Mouse (Mus musculus) limb, embryonic 14.5 days (tissue): Measurements from ENCODE around the gene Pigl. TPM values are rescaled to one million over a fixed set of nuclear protein-coding genes. Genes with fewer than 3 reads are reported as not detected.
A peak's percentile ranks its signal among the peaks of the same experiment; 100 is the strongest.
"Not testable (repeated sequence)": the region's sequence is repeated elsewhere in the genome, so short reads cannot be mapped to it uniquely, and the experiment has no call there.

Source experiments
- ATAC-seq: fragments of 200-750 bp; cut with Nextera tagmentation; 2 replicates; pipeline ENCODE4 v1.8.0; 2017; ENCODE audit warnings: low read depth, moderate number of reproducible peaks, moderate TSS enrichment; ENCODE audit not compliant: low FRiP score
- DNase-seq: peaks from one replicate; pipeline ENCODE4 v3.0.0-alpha.2; 2015; ENCODE audit warnings: low spot score
- H3K27ac ChIP-seq: fragments of 300-500 bp; sonication (generic); replicated peaks from 2 replicates; pipeline ENCODE4 v1.5.1; 2014; ENCODE audit warnings: low read depth, mild to moderate bottlenecking, low read length, moderate library complexity, mixed read lengths
- H3K27me3 ChIP-seq: fragments of 300-500 bp; sonication (generic); 2 replicates; pipeline ENCODE4 v1.6.1; 2014; ENCODE audit warnings: low read length, mixed read lengths; ENCODE audit not compliant: control insufficient read depth, insufficient read depth
- H3K36me3 ChIP-seq: fragments of 300-500 bp; sonication (generic); 2 replicates; pipeline ENCODE4 v1.6.1; 2014; ENCODE audit warnings: mild to moderate bottlenecking, low read length, moderate library complexity, mixed read lengths; ENCODE audit not compliant: control insufficient read depth, insufficient read depth
- H3K4me1 ChIP-seq: fragments of 300-500 bp; sonication (generic); 2 replicates; pipeline ENCODE4 v1.6.1; 2014; ENCODE audit warnings: antibody characterized with exemption, low read length, mixed read lengths; ENCODE audit not compliant: control insufficient read depth, insufficient read depth
- H3K4me2 ChIP-seq: fragments of 300-500 bp; sonication (generic); replicated peaks from 2 replicates; pipeline ENCODE4 v1.6.1; 2014; ENCODE audit warnings: low read depth, mild to moderate bottlenecking, low read length, moderate library complexity; ENCODE audit not compliant: severe bottlenecking
- H3K4me3 ChIP-seq: fragments of 300-500 bp; sonication (generic); replicated peaks from 2 replicates; pipeline ENCODE4 v1.5.1; 2014; ENCODE audit warnings: low read length
- H3K9ac ChIP-seq: fragments of 300-500 bp; sonication (generic); 2 replicates; pipeline ENCODE4 v1.6.1; 2014; ENCODE audit warnings: mild to moderate bottlenecking, low read depth, low read length, moderate library complexity; ENCODE audit not compliant: severe bottlenecking
- H3K9me3 ChIP-seq: fragments of 300-500 bp; sonication (generic); 2 replicates; pipeline ENCODE4 v1.6.1; 2016; ENCODE audit warnings: low read length; ENCODE audit not compliant: control insufficient read depth
- POLR2A ChIP-seq: fragments of 200-500 bp; IDR thresholded peaks from 2 replicates; pipeline ENCODE4 v1.8.0; 2012; ENCODE audit warnings: inconsistent platforms, mild to moderate bottlenecking, moderate library complexity, borderline replicate concordance; ENCODE audit not compliant: insufficient read depth, insufficient read length; ENCODE audit errors: extremely low read depth
- WGBS: fragments of 180-500 bp; shearing (Covaris S2); extraction: QIAGEN DNeasy Blood & Tissue Kit; methylation state at CpG from one replicate; pipeline ENCODE4 v1.1.7; 2014; 5-methylcytosine and 5-hydroxymethylcytosine counted together
- polyA plus RNA-seq, 2 experiments: library from polyadenylated mRNA; depleted of rRNA in 1 of 2; stranded (reverse) in 1 of 2; unstranded in 1 of 2; fragments of >200 nt; fragmentation: Nextera tagmentation in 1 of 2; extraction: Ambion mirVana in 1 of 2; gene quantifications; 2 replicates each; pipeline versions ENCODE4 v1.2.1 to v1.2.3; 2012 to 2014

Pigl gene
- polyA plus RNA-seq, 2 experiments = 7.9 to 9.7 TPM

DNA sequence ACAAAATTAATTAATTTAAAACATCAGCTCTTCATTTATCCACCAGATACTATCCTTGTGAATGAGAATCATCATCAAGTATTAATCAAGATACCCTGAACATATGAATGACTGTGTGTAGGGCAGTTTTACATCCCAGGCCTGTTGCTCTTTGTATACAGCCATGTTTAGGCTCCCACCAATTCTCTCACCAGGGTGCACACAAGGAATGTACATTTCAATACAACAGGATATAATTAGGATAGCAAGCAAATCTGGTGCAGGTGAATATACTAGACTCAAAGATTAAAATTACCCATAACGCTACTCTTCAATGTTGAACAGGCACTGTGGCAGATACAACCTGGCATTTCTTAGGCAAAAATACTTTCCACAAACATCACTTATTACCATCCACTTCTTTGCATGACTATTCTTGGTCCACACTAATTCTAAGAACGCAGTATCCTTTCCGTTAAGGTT lies 2.2 kb upstream of the Pigl start:
- 8% methylated on average over 3 of the region's 3 CpGs for WGBS
- Histone ChIP-seq H3K4me3 (peak overlapping the region; percentile 96), H3K27ac (no peak overlapping the region), H3K9me3 (no peaks in the 10 kb centered on the region), H3K4me1 (peaks cover 11% of the 10 kb centered on the region), H3K36me3 (peaks cover 1% of the 10 kb centered on the region; the same call in 1 of the 2 replicates), H3K9ac (peak overlapping the region; percentile 98), H3K4me2 (peak overlapping the region; percentile 68), H3K27me3 (no peaks in the 10 kb centered on the region)
- no peak for DNase-seq
- TF ChIP-seq POLR2A = no peak
- ATAC-seq = no peak

DNA sequence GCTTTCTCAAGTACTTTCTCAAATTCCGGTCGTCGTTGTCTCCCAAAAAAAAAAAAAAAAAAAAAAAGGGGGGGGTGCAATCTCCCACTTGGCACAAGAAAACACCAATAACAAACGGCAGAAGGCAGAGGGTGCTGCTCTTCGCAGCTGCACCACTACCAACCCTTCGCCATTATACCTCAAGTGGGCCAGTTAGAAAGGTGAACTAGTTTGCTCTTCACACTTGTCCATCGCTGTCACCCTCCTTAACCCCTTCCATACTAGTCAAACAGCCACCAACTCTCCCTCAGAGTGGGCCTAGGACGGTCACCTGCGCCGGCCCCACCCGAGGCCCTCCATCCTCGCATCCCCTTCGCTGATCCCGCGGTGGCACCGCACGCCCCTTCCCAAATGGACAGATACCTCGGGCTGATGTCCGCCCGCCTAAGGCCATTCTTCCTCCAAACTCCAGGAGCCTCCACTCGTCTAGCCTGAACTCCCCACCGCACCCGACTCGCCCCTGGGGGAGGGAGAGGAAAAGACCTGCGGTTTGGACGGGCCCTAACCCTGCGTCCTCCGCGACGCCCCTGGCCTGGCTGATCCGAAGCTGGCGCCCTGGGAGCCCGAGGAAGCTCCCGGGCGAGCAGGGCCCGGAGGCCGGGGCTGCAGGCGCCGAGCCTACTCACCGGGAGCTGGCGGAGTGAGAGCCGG lies 1.6 kb upstream of the Pigl start:
- DNase-seq (peak; percentile 14), ATAC-seq (peak; percentile 48)
- H3K36me3 ChIP-seq = no peaks in the 10 kb centered on the region
- no peaks in the 10 kb centered on the region for H3K27me3 ChIP-seq
- peak; percentile 48; the same call in 1 of the 2 replicates for TF ChIP-seq POLR2A
- peak overlapping the region; percentile 68 for H3K4me2 ChIP-seq
- peaks cover 11% of the 10 kb centered on the region for H3K4me1 ChIP-seq
- 4% methylated on average over 27 of the region's 42 CpGs for WGBS
- H3K9ac ChIP-seq = peak overlapping the region; percentile 98
- no peaks in the 10 kb centered on the region for H3K9me3 ChIP-seq
- peak overlapping the region; percentile 96 for H3K4me3 ChIP-seq
- peak overlapping the region; percentile 96 for H3K27ac ChIP-seq

- H3K9me3 ChIP-seq = no peaks in the 10 kb centered on the region
- no peaks in the 10 kb centered on the region for H3K27me3 ChIP-seq
- peak; percentile 88 for DNase-seq
- peak; percentile 95 for ATAC-seq
- H3K4me2 ChIP-seq = peak overlapping the region; percentile 58
- H3K4me3 ChIP-seq = peak overlapping the region; percentile 96
- H3K4me1 ChIP-seq = peaks cover 11% of the 10 kb centered on the region
- peak overlapping the region; percentile 96 for H3K27ac ChIP-seq
- peak; percentile 61; the same call in 1 of the 2 replicates for TF ChIP-seq POLR2A
- H3K36me3 ChIP-seq = no peaks in the 10 kb centered on the region
- WGBS = under 1% methylated on average over 61 of the region's 73 CpGs
- H3K9ac ChIP-seq = peak overlapping the region; percentile 98
These were observed 894 bp upstream of the Pigl start for GRCm38 (mm10) chr11:62457241-62457890.

DNA sequence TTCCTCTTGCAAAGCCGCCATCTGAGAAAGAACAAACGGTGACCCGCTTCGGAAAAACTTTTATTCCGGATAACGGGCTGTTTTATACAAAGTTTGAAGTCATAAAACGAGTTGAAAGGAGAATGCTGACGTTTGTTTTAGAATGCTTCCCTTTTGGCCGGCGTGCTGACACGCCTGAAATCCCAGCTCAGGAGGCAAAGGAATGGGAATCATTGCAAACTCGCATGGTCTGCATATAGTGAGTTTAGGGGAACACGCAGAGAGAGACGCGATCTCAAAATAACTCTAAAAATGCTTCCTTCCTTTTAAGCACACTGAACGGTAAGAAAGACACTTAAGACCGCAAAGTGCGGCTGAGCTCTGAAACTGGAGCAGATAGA lies 379 bp upstream of the Pigl start:
- Histone ChIP-seq H3K36me3 (no peaks in the 10 kb centered on the region), H3K9me3 (no peaks in the 10 kb centered on the region), H3K27ac (peak overlapping the region; percentile 96), H3K4me3 (peak overlapping the region; percentile 96), H3K27me3 (no peaks in the 10 kb centered on the region), H3K9ac (peak overlapping the region; percentile 98), H3K4me1 (peaks cover 11% of the 10 kb centered on the region), H3K4me2 (peak overlapping the region; percentile 58)
- no peak for TF ChIP-seq POLR2A
- no peak for ATAC-seq
- DNase-seq = no peak
- under 1% methylated on average over 18 of the region's 18 CpGs for WGBS

DNA sequence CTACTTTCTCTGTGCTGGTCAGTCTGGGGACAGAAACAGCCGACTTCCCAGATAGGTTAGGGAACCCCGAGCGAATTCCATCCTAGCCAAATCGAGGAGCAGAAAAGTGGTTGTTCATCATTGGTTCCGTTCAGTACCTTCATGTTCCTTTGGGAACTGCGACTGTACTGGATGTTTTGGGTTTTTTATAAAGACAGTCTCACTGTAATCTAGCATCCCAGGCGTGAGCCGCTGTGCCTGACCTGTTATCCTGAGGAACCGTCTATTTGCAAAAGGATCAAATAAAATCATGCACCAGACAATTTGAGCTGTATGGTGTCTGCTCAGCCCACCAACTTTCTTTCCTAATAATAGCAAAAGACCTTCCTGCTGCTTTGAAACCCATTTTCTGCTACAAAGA lies 520 bp downstream of the Pigl start:
- H3K9me3 ChIP-seq = no peaks in the 10 kb centered on the region

GRCm38 (mm10) chr11:62462529-62462928 lies 4.3 kb downstream of the Pigl start:
- H3K36me3 ChIP-seq, DNase-seq, H3K9me3 ChIP-seq, H3K4me1 ChIP-seq, H3K4me2 ChIP-seq, H3K27me3 ChIP-seq, ATAC-seq, H3K27ac ChIP-seq, H3K4me3 ChIP-seq, H3K9ac ChIP-seq: not testable (repeated sequence)
- 92% methylated on average over 1 of the region's 1 CpGs for WGBS

More for the DNA sequence above, 520 bp downstream of the Pigl start:
- Histone ChIP-seq H3K27ac (peak overlapping the region; percentile 96), H3K9ac (peak overlapping the region; percentile 98), H3K27me3 (no peaks in the 10 kb centered on the region), H3K4me1 (peaks cover 11% of the 10 kb centered on the region), H3K36me3 (no peaks in the 10 kb centered on the region), H3K4me2 (peak overlapping the region; percentile 58), H3K4me3 (peak overlapping the region; percentile 96)
- DNase-seq = no peak
- no peak for TF ChIP-seq POLR2A
- ATAC-seq = no peak
- under 1% methylated on average over 9 of the region's 9 CpGs for WGBS
